Mouse (Mus musculus) limb, embryonic 13.5 days (tissue): Measurements from ENCODE around the gene Rps29. TPM values are rescaled to one million over a fixed set of nuclear protein-coding genes. Genes with fewer than 3 reads are reported as not detected.
"Not testable (repeated sequence)": the region's sequence is repeated elsewhere in the genome, so short reads cannot be mapped to it uniquely, and the experiment has no call there.

Experiments used
- ATAC-seq: fragments of 200-750 bp; cut with Nextera tagmentation; 2 replicates; pipeline ENCODE4 v1.8.0; 2017; ENCODE audit warnings: low read depth, moderate number of reproducible peaks, moderate TSS enrichment; ENCODE audit not compliant: low FRiP score
- H3K27ac ChIP-seq: fragments of 300-500 bp; sonication (generic); 2 replicates; pipeline ENCODE4 v1.5.1; 2015; ENCODE audit warnings: inconsistent platforms, mild to moderate bottlenecking, moderate library complexity
- H3K27me3 ChIP-seq: fragments of 300-500 bp; sonication (generic); 2 replicates; pipeline ENCODE4 v1.6.1; 2015; ENCODE audit warnings: mild to moderate bottlenecking, inconsistent platforms
- H3K36me3 ChIP-seq: fragments of 300-500 bp; sonication (generic); 2 replicates; pipeline ENCODE4 v1.6.1; 2015; ENCODE audit warnings: inconsistent platforms, mild to moderate bottlenecking, moderate library complexity
- H3K4me1 ChIP-seq: fragments of 300-500 bp; sonication (generic); 2 replicates; pipeline ENCODE4 v1.6.1; 2015; ENCODE audit warnings: inconsistent platforms
- H3K4me2 ChIP-seq: fragments of 300-500 bp; sonication (generic); replicated peaks from 2 replicates; pipeline ENCODE4 v1.6.1; 2015; ENCODE audit warnings: inconsistent platforms, mild to moderate bottlenecking, moderate library complexity
- H3K4me3 ChIP-seq: fragments of 300-500 bp; sonication (generic); 2 replicates; pipeline ENCODE4 v1.5.1; 2015; ENCODE audit warnings: moderate library complexity, mild to moderate bottlenecking, inconsistent platforms
- H3K9ac ChIP-seq: fragments of 300-500 bp; sonication (generic); 2 replicates; pipeline ENCODE4 v1.6.1; 2015; ENCODE audit warnings: mild to moderate bottlenecking, inconsistent platforms
- H3K9me3 ChIP-seq: fragments of 300-500 bp; sonication (generic); 2 replicates; pipeline ENCODE4 v1.6.1; 2016; ENCODE audit warnings: inconsistent platforms
- WGBS: fragments of 180-500 bp; shearing (Covaris S2); methylation state at CpG from one replicate; pipeline ENCODE4 v1.1.7; 2015; 5-methylcytosine and 5-hydroxymethylcytosine counted together
- polyA plus RNA-seq: library from polyadenylated mRNA; unstranded; fragments of >200 nt; fragmentation: Nextera tagmentation; extraction: Ambion mirVana; gene quantifications from 2 replicates; pipeline ENCODE4 v1.2.1, GENCODE M21; 2015

Gene Rps29
- 1,605 and 1,666 TPM in 2 replicates for polyA plus RNA-seq

DNA sequence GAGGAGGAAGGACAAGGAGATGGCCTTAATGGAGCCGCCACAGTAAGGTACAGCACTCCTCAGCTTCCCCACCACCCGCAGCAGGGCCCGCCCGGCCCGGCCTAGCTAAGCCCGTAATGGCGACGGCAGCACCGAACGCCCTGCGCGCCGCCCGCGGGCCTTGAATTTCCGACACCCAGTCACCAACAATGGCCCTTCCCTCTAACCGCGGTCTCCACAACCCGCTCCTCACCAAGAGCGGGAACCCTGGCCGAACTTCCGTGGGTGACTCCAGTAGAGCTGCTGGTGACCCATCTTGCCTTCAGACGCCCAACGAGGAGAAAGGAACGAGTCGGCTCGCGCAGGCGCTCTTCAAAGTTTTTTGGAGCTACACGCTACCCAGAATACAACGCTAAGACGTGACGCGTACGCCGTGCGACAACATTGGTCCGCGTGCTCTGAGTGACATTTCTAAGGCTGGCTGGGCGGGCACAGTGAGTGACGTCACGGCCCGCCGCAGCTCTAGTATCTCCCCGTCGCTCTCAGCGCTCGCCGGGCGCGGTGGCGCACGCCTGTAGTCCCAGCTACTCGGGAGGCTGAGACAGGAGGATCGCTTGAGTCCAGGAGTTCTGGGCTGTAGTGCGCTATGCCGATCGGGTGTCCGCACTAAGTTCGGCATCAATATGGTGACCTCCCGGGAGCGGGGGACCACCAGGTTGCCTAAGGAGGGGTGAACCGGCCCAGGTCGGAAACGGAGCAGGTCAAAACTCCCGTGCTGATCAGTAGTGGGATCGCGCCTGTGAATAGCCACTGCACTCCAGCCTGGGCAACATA lies at the start of gene Rps29:
Gene Rps29, minus strand, starts transcription at position 422 of the 813 bp plus-strand sequence.
- not testable (repeated sequence) for H3K27me3 ChIP-seq, H3K9me3 ChIP-seq
- peak within 1 kb of the TSS; percentile 64 for H3K4me2 ChIP-seq
- H3K4me3 ChIP-seq = peak within 1 kb of the TSS; percentile 77
- peaks cover 11% of the 10 kb centered on the region for H3K4me1 ChIP-seq
- peaks cover 25% of the 10 kb centered on the region for H3K36me3 ChIP-seq
- under 1% methylated on average over 56 of the region's 68 CpGs for WGBS
- H3K27ac ChIP-seq = peak within 1 kb of the TSS; percentile 97
- ATAC-seq = peak; percentile 99
- H3K9ac ChIP-seq = peak within 1 kb of the TSS; percentile 94

DNA sequence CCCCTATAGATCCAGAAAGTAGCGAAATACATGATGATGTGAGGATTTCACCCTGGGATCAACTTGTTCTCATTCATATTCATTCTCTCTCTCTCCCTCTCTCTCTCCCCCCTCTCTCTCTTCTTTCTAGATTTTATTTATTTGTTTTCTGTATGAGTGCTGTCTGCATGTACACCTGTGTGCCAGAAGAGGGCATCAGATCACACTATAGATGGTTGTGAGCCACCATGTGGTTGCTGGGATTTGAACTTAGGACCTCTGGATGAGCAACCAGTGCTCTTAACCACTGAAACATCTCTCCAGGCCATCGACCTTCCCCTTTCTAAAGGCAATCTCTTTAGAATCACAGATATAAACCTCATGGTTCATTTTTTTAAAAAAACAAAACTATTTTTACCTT lies 49.5 kb upstream of the Rps29 start:
- Histone ChIP-seq H3K4me1 (no peaks in the 10 kb centered on the region), H3K4me3 (no peak overlapping the region), H3K27me3 (no peaks in the 10 kb centered on the region), H3K36me3 (peaks cover 67% of the 10 kb centered on the region), H3K9ac (no peak overlapping the region), H3K27ac (no peak overlapping the region), H3K9me3 (no peaks in the 10 kb centered on the region), H3K4me2 (no peak overlapping the region)
- WGBS = 95% methylated on average over 2 of the region's 2 CpGs
- no peak for ATAC-seq

DNA sequence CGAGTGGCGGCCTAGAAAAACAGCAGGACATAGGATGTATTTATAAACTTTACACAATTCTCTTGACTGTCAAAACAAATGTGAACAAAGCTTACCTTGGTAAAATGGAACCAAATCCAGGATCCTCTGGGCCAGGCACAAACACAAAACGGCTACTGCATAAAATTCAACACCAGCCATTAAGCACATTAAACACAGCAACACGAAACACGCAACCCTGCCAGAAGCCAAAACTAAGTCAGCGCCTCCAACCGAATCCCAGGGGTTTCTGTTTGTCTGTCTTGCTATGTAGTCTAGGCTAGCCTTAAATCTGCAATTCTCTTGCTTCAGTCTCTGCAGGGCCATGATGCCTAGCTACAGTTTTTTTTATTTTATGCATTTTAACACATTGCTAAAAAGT lies 48.9 kb upstream of the Rps29 start:
- 95% methylated on average over 7 of the region's 7 CpGs for WGBS
- H3K36me3 ChIP-seq = peaks cover 68% of the 10 kb centered on the region

DNA sequence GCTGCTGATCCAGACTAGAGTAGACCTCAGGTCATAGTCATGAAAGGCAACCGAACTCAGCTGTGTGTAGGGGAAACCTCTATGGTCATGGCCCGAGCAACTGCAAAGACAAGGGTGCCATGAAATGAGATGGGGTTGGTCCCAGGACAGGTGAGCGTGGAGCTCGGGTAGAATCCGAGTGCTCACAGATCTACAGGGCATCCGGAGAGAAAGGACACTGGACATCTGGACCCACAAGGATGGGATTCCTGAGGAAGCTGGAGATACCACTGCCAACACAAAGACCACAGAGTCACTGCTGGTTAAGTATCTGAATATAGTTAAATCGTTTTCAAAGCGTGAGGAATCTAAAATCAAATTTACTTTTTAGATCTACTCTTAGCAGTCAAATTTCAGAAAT lies 48.4 kb upstream of the Rps29 start:
- Histone ChIP-seq H3K4me2 (no peak overlapping the region), H3K36me3 (peaks cover 70% of the 10 kb centered on the region), H3K27ac (no peak overlapping the region), H3K4me1 (no peaks in the 10 kb centered on the region), H3K9ac (no peak overlapping the region), H3K27me3 (no peaks in the 10 kb centered on the region), H3K4me3 (no peak overlapping the region), H3K9me3 (no peaks in the 10 kb centered on the region)
- WGBS = 90% methylated on average over 8 of the region's 8 CpGs
- no peak for ATAC-seq

More for the DNA sequence above, 48.9 kb upstream of the Rps29 start:
- Histone ChIP-seq H3K4me3 (no peak overlapping the region), H3K27ac (no peak overlapping the region), H3K9me3 (no peaks in the 10 kb centered on the region), H3K4me2 (no peak overlapping the region), H3K27me3 (no peaks in the 10 kb centered on the region), H3K4me1 (no peaks in the 10 kb centered on the region), H3K9ac (no peak overlapping the region)
- no peak for ATAC-seq

DNA sequence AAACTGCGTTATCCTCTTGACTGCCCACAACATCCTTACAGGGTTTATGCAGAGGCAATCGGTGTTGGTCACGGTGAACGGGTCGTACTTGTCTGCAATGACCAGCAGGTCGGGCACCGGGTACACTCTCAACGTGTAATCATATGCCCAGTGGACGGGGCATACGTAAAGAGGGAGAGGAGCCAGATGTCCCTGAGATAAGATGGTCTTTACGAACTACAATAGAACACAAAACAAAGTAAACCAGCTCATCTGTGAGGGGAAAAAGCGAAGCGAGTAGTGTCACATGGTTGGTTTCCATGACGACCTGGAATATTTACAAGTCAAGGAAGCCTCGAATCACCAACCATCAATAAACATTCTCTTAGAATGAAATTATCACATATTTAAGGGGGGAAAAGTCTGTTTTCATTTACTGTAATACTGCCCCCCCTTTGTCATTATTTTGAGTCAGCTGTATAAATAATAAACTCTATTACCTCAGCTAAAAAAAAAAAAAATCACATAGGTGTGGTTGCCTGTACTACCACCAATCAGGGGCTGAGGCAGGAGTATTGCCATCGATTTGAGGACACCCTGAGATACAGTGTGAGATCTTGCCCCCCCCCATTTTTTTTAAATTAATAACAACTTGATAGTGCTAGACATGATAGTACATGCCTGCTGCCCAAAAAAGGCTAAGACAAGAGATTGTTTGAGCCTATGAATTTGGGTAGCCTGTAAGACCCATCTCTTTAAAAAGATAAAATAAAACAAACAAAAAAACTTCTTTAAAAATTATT lies 45.3 kb upstream of the Rps29 start, which contains the start of gene Gm49384:
Gene Gm49384, minus strand, starts transcription at position 216 of the 782 bp plus-strand sequence.
- 86% methylated on average over 16 of the region's 16 CpGs for WGBS
- no peak within 1 kb of the TSS for H3K27ac ChIP-seq
- H3K4me1 ChIP-seq = peaks cover under 1% of the 10 kb centered on the region
- peaks cover 69% of the 10 kb centered on the region for H3K36me3 ChIP-seq
- no peak within 1 kb of the TSS for H3K4me2 ChIP-seq
- H3K9ac ChIP-seq = no peak within 1 kb of the TSS
- no peaks in the 10 kb centered on the region for H3K9me3 ChIP-seq
- no peak within 1 kb of the TSS for H3K4me3 ChIP-seq
- H3K27me3 ChIP-seq = no peaks in the 10 kb centered on the region
- no peak for ATAC-seq

DNA sequence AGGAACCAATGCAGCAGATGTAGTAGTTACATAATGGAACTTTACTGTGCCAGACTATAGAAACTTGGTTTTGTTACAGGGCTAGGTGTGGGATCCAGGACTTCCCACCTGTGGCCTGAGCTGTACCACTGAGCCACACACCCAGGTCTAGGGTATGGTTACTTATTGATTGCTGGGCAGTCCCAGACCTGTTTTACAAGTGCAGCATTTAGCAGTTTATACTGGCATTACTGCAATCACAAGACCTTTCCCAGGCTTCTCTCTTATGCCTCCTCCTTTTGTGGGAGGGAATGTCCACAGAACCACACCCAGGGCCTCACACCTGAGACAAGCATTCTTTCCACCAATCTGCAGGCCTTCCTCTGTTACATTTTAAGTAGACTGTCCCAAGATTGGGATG lies 40.0 kb upstream of the Rps29 start:
- Histone ChIP-seq H3K9me3 (no peaks in the 10 kb centered on the region), H3K4me3 (peak overlapping the region; percentile 96; the same call in 1 of the 2 replicates), H3K9ac (no peak overlapping the region), H3K27ac (no peak overlapping the region), H3K4me2 (peak overlapping the region; percentile 95), H3K36me3 (peaks cover 39% of the 10 kb centered on the region), H3K27me3 (no peaks in the 10 kb centered on the region), H3K4me1 (peaks cover 21% of the 10 kb centered on the region)
- ATAC-seq = no peak

DNA sequence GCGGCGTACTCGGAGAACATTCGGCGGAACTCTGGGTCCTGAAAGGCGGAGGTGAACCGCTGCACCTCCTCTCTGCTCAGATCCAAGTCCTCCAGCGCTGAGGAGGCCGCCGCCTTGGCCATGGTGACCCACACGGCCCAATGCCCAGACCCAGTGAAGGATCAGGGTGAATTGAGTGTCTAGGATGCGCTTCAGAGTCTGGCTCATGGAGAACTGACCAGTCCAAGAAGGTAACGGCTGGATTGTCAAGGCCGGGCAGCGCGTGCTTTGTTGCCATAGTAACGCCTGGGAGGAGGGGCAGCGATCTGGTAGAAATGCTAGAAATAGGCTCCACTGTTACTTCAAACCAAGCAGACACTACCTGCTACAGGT lies 39.2 kb upstream of the Rps29 start, which contains the start of gene Dnaaf2:
Gene Dnaaf2, minus strand, starts transcription at position 266 of the 372 bp plus-strand sequence.
- ATAC-seq = peak; percentile 38
- under 1% methylated on average over 18 of the region's 18 CpGs for WGBS
- H3K36me3 ChIP-seq = peaks cover 34% of the 10 kb centered on the region

DNA sequence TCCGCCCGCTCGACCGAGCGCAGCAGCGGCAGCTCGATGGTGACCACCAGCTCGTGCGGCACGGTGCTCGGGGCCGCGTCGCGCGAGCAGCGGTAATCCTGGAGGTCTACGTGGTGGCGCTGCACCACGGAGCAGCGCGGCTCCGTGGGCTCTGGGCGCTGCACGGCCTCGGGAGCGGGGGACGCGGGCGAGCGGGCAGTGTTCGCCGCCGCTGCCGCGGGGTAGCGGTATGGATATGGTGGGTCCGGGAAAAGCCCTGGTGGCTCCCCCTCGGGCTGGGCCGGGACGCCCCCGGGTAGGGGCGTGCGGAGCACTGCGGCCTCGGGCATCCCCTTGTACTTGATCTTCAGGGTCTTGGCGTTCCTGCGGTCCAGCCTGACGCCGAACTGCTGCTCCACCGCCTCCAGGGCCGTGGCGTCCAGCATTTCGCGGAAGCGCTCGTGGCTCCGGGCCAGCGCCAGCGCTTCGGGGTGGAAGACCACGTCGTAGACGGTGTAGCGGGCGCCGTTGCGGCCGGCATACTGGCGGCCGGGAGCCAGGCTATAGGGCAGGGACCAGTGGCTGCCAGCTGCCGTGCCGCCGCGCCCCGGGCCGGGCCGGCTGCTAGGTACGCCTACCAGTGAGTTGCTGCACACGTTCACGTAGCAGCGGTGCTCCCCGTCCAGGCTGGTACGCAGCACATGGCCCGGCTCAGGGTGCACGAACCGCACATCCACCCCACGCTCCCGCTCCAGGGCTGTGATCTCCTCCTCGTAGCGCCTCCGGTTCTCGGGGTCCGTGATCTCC lies 38.6 kb upstream of the Rps29 start:
- H3K27me3 ChIP-seq = no peaks in the 10 kb centered on the region
- peak overlapping the region; percentile 95 for H3K4me2 ChIP-seq
- peak overlapping the region; percentile 88 for H3K27ac ChIP-seq
- peak overlapping the region; percentile 96 for H3K4me3 ChIP-seq
- H3K4me1 ChIP-seq = peaks cover 21% of the 10 kb centered on the region
- peak; percentile 74 for ATAC-seq
- H3K36me3 ChIP-seq = peaks cover 28% of the 10 kb centered on the region
- peak overlapping the region; percentile 90 for H3K9ac ChIP-seq
- H3K9me3 ChIP-seq = no peaks in the 10 kb centered on the region
- under 1% methylated on average over 91 of the region's 94 CpGs for WGBS

More for the DNA sequence above, 39.2 kb upstream of the Rps29 start, which contains the start of gene Dnaaf2:
- Histone ChIP-seq H3K4me3 (peak within 1 kb of the TSS; percentile 96), H3K27me3 (no peaks in the 10 kb centered on the region), H3K9me3 (no peaks in the 10 kb centered on the region), H3K4me1 (peaks cover 21% of the 10 kb centered on the region), H3K9ac (peak within 1 kb of the TSS; percentile 90), H3K4me2 (peak within 1 kb of the TSS; percentile 95), H3K27ac (peak within 1 kb of the TSS; percentile 88)

DNA sequence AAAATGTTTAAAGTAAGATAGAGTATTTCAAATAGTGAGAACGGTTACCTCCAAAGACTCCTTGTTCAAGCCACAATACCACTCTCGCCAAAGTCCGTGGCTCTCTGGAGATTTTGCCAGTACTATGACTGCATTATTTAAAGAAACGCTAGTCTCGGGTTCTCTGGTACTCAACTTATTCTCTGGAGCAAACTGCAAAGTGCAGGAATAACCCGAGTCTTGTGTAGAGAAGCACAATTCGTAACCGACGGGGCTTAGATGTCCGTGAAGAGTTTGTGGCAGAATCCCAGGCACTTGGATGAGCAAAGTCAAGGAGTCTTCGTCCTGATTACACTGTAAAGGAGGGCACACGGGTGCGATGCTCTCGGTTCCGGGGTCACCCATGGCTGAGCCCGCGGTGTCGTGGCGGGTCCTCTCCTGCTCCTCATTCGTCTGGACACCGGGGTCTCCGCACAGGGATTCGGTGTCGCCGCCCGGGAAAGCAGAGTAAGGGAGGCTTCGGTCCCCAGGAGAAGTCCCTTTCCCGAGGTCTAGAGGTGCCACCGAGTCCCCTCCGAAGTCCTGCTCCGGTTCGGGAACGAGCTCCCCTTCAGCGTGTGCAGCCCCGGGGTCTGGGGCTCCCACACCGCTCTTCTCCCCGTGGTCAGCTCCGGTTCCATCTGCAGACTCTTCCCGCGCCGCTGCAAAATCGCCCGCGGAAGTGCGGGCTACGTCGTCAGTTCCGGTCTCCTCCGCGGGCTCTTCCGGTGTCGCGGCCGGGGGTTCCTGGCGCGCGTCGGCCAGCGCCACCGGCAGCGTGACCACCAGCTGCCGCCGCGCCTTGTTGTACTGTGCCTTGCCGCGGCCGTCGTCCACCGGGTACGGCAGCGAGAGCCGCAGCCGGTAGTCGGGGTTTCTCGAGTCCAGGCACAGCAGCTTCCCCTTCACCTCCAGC lies 37.7 kb upstream of the Rps29 start, which contains the start of gene Gm49383:
Gene Gm49383, minus strand, starts transcription at position 661 of the 934 bp plus-strand sequence.
- WGBS = under 1% methylated on average over 75 of the region's 75 CpGs
- peak within 1 kb of the TSS; percentile 88 for H3K27ac ChIP-seq
- ATAC-seq = peak; percentile 80
- H3K4me3 ChIP-seq = peak within 1 kb of the TSS; percentile 96
- peaks cover 21% of the 10 kb centered on the region for H3K4me1 ChIP-seq
- H3K36me3 ChIP-seq = peaks cover 26% of the 10 kb centered on the region
- H3K9me3 ChIP-seq = no peaks in the 10 kb centered on the region
- peak within 1 kb of the TSS; percentile 95 for H3K4me2 ChIP-seq
- no peaks in the 10 kb centered on the region for H3K27me3 ChIP-seq
- peak within 1 kb of the TSS; percentile 90 for H3K9ac ChIP-seq

DNA sequence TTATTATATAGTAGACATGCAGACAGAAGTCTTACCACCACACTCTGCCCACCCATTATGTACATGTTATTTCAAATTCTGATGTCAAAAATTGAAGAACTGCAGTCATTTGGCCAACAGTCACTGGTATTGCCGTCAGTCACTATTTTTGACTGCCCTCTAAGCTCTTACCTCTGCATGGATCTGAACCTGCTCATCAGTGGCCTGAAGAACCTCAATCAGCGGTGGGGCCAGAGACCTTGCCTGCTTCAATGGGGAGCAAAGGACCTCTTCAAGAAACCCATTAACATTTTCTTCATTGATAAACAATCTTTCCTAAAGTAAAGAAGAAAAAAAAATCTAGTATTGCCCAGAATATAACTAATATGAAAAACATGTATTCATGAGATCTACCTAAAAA lies 33.7 kb upstream of the Rps29 start:
- no peak overlapping the region for H3K4me2 ChIP-seq
- H3K27ac ChIP-seq = no peak overlapping the region
- peaks cover 8% of the 10 kb centered on the region for H3K4me1 ChIP-seq
- H3K4me3 ChIP-seq = no peak overlapping the region
- 95% methylated on average over 2 of the region's 2 CpGs for WGBS
- no peaks in the 10 kb centered on the region for H3K27me3 ChIP-seq
- no peak for ATAC-seq
- peaks cover 38% of the 10 kb centered on the region for H3K36me3 ChIP-seq
- H3K9me3 ChIP-seq = no peaks in the 10 kb centered on the region
- no peak overlapping the region for H3K9ac ChIP-seq

DNA sequence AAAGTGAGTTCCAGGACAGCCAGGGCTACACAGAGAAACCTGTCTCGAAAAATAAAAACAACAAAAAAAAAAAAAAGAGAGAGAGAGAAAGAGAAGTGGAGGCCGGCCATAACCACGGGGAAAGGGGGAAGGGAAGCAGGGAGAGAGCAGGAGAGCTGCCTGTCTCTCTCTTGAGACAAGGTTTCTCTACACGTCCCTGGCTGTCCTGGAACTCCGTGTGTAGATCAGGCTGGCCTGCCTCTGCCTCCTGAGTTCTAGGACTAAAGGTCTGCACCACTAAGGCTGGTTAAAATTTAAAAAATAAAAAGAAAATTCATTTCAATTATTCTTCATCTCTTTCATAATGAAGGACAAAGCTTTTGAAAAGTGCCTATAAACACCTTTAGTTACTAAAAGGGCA lies 32.4 kb upstream of the Rps29 start:
- Histone ChIP-seq H3K4me2 (no peak overlapping the region), H3K27me3 (no peaks in the 10 kb centered on the region), H3K36me3 (peaks cover 44% of the 10 kb centered on the region), H3K27ac (no peak overlapping the region), H3K9ac (no peak overlapping the region), H3K4me3 (no peak overlapping the region), H3K9me3 (no peaks in the 10 kb centered on the region), H3K4me1 (peaks cover 16% of the 10 kb centered on the region)
- no peak for ATAC-seq
- 91% methylated on average over 5 of the region's 5 CpGs for WGBS
